Mouse (Mus musculus): Measurements from ENCODE around the gene Gm15056. TPM values are rescaled to one million over a fixed set of nuclear protein-coding genes. Genes with fewer than 3 reads are reported as not detected.

Gm15056 gene
- polyA plus RNA-seq (2012; rRNA removed) = not detected in 2 replicates

DNA sequence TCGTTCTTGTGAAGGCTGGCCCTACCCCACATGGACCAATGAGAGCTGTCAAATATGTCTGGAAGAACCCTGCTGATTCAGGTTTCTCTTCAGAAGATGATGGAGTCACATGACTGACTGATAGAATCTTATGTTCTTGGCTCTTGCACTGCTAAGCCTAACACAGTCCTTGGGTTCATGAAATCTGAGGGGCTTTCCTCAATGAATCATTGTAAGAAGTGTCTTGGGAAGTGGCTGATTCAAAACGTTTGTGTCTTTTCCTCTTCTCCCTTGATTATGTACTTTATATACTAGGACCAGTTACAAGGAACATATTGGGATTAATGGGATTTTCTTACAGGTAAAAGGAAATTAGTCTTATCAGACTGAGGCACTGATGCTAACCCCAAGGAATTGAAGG lies at the start of gene Gm15056:
TSS of gene Gm15056 (minus strand) at position 101 of the 400 bp plus-strand sequence.
- Histone ChIP-seq H3K27me3 (ENCODE audit: control insufficient read depth, insufficient read depth, low read length) (no peaks in the 10 kb centered on the region), H3K4me3 (replicated peaks; ENCODE audit: insufficient read depth, low read depth, low read length) (no peak within 1 kb of the TSS)
- TF ChIP-seq POLR2A (IDR thresholded peaks at IDR 0.05; ENCODE audit: borderline replicate concordance, insufficient read depth, low read length) = no peak
- TF ChIP-seq CTCF (IDR thresholded peaks at IDR 0.05; ENCODE audit: borderline replicate concordance, insufficient read depth, low read depth, low read length) = no peak

DNA sequence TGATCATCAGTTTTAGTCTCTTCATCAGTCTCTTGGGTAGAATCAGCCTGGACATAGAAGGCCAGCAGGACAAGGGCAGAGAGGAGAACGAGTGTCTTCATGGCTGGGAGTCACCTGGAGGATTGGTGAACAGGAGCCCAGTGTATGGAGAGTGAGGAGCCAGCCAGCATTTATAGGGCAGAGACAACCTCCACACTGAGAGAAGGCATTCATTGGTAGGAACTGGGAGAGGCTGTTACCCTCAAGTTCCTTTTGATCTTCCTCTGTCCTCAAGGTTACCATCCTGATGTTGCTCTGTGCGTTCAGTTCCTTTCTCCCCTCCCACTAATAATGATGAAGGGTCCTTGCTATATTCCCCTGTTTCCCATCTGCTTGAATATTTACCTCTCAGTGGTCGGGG lies 42.2 kb upstream of the Gm15056 start, which contains the start of gene AY761185:
TSS of gene AY761185 (minus strand) at position 101 of the 400 bp plus-strand sequence.
- no peak within 1 kb of the TSS for H3K4me3 ChIP-seq (replicated peaks; ENCODE audit: insufficient read depth, low read depth, low read length)
- no peaks in the 10 kb centered on the region for H3K4me1 ChIP-seq (ENCODE audit: control insufficient read depth, insufficient read depth, low read length)
- DNase-seq = no peak
- WGBS = 66% methylated on average over 3 of the region's 3 CpGs
- H3K27me3 ChIP-seq (ENCODE audit: control insufficient read depth, insufficient read depth, low read length) = no peaks in the 10 kb centered on the region
- H3K27ac ChIP-seq (ENCODE audit: insufficient read depth, low read length) = no peak within 1 kb of the TSS
- TF ChIP-seq CTCF (IDR thresholded peaks at IDR 0.05; ENCODE audit: borderline replicate concordance, insufficient read depth, low read depth, low read length) = no peak
- no peak for TF ChIP-seq POLR2A (IDR thresholded peaks at IDR 0.05; ENCODE audit: borderline replicate concordance, insufficient read depth, low read length)

More for the DNA sequence above, at the start of gene Gm15056:
- 36% methylated on average over 2 of the region's 2 CpGs for WGBS
- no peak within 1 kb of the TSS for H3K27ac ChIP-seq (ENCODE audit: insufficient read depth, low read length)
- H3K4me1 ChIP-seq (ENCODE audit: control insufficient read depth, insufficient read depth, low read length) = no peaks in the 10 kb centered on the region
- no peak for DNase-seq

DNA sequence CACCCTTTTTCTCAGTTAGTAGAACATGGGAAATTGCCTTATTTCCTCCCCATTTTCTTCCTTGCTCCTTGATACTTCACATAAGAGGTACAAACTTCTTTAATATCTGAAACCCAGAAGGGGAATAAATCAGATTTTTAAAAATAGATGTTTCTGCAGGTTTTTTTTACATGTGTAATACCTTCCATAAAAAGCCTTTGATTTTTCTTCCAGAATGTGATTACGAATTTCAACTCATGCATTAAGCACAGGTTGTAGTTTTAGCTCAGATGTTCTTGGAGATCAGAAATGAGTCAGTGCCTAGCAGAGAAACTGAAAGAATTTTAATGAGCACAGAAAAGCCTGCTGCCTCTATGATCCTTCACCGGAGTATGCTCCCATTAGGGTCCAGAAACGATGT lies 19.5 kb upstream of the Gm15056 start, which contains the start of gene Gm6040:
TSS of gene Gm6040 (minus strand) at position 101 of the 400 bp plus-strand sequence.
- 70% methylated on average over 3 of the region's 3 CpGs for WGBS
- Histone ChIP-seq H3K4me3 (replicated peaks; ENCODE audit: insufficient read depth, low read depth, low read length) (no peak within 1 kb of the TSS), H3K27me3 (ENCODE audit: control insufficient read depth, insufficient read depth, low read length) (no peaks in the 10 kb centered on the region), H3K27ac (ENCODE audit: insufficient read depth, low read length) (no peak within 1 kb of the TSS), H3K4me1 (ENCODE audit: control insufficient read depth, insufficient read depth, low read length) (no peaks in the 10 kb centered on the region)
- TF ChIP-seq CTCF (IDR thresholded peaks at IDR 0.05; ENCODE audit: borderline replicate concordance, insufficient read depth, low read depth, low read length) (no peak), POLR2A (IDR thresholded peaks at IDR 0.05; ENCODE audit: borderline replicate concordance, insufficient read depth, low read length) (no peak)
- DNase-seq = no peak

DNA sequence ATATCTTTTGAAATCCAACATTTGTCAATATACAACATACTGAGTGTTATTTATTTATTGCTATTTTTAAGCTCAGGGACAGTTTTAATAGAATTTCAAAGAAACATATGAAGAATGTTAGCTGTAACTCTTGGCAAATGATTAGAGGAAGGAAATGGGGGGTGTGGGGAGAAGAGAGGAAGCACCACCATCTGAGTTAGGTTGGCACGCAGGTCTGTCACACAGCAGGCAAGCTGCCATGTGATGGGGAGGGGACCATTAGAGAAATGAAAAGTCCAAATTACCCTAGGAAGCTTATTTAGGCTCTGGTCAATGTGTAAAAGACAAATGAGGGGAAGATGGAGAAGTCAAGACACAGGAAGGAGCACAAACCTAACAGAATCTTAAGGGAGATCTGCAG lies 9.9 kb upstream of the Gm15056 start:
- 83% methylated on average over 1 of the region's 1 CpGs for WGBS
- Histone ChIP-seq H3K4me3 (replicated peaks; ENCODE audit: insufficient read depth, low read depth, low read length) (no peak overlapping the region), H3K4me1 (ENCODE audit: control insufficient read depth, insufficient read depth, low read length) (no peaks in the 10 kb centered on the region), H3K27me3 (ENCODE audit: control insufficient read depth, insufficient read depth, low read length) (no peaks in the 10 kb centered on the region), H3K27ac (ENCODE audit: insufficient read depth, low read length) (no peak overlapping the region)
- DNase-seq = no peak
- TF ChIP-seq CTCF (IDR thresholded peaks at IDR 0.05; ENCODE audit: borderline replicate concordance, insufficient read depth, low read depth, low read length) = no peak
- TF ChIP-seq POLR2A (IDR thresholded peaks at IDR 0.05; ENCODE audit: borderline replicate concordance, insufficient read depth, low read length) = no peak

DNA sequence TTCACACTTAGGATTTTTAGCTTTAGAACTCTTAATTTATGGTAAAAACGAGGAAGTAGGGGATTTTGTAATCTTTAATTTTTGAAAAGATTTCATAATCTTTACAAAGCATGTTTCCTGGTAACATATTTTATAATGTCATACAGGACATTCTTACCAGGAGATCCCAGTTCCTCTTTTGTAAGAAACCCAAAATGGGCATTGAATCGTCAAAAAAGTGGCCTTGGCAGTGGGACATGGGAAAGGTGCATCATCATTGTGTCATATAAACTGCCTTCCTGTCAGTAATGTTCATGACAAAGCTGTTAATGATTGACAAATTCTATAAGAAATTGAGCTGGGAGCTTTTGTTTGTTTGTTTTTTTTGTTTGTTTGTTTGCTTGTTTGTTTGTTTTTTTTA lies 5.8 kb upstream of the Gm15056 start:
- 43% methylated on average over 2 of the region's 2 CpGs for WGBS
- TF ChIP-seq CTCF (IDR thresholded peaks at IDR 0.05; ENCODE audit: borderline replicate concordance, insufficient read depth, low read depth, low read length) (no peak), POLR2A (IDR thresholded peaks at IDR 0.05; ENCODE audit: borderline replicate concordance, insufficient read depth, low read length) (no peak)
- no peak for DNase-seq
- H3K4me1 ChIP-seq (ENCODE audit: control insufficient read depth, insufficient read depth, low read length) = no peaks in the 10 kb centered on the region
- no peak overlapping the region for H3K4me3 ChIP-seq (replicated peaks; ENCODE audit: insufficient read depth, low read depth, low read length)
- no peak overlapping the region for H3K27ac ChIP-seq (ENCODE audit: insufficient read depth, low read length)
- no peaks in the 10 kb centered on the region for H3K27me3 ChIP-seq (ENCODE audit: control insufficient read depth, insufficient read depth, low read length)

DNA sequence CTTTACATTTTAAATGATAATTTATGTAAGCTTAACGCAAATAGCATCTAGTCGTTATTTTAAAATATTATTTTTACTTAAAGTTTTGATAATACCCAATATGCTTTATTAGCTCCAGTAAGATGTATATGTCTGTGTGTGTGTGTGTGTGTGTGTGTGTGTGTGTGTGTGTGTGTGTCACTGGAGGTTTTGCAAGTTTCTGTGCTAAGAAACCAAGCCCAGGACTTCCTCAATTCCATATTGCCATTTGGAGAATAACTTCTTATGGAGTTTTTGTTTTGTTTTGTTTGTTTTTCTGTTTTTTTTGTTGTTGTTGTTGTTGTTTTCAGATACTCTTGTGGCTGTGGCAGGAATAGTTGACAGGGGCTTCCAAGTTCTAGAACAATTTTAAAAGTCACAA lies 4.7 kb upstream of the Gm15056 start:
- Histone ChIP-seq H3K27ac (ENCODE audit: insufficient read depth, low read length) (no peak overlapping the region), H3K27me3 (ENCODE audit: control insufficient read depth, insufficient read depth, low read length) (no peaks in the 10 kb centered on the region), H3K4me3 (replicated peaks; ENCODE audit: insufficient read depth, low read depth, low read length) (no peak overlapping the region), H3K4me1 (ENCODE audit: control insufficient read depth, insufficient read depth, low read length) (no peaks in the 10 kb centered on the region)
- TF ChIP-seq CTCF (IDR thresholded peaks at IDR 0.05; ENCODE audit: borderline replicate concordance, insufficient read depth, low read depth, low read length) (no peak), POLR2A (IDR thresholded peaks at IDR 0.05; ENCODE audit: borderline replicate concordance, insufficient read depth, low read length) (no peak)
- DNase-seq = no peak
- 86% methylated on average over 2 of the region's 2 CpGs for WGBS

DNA sequence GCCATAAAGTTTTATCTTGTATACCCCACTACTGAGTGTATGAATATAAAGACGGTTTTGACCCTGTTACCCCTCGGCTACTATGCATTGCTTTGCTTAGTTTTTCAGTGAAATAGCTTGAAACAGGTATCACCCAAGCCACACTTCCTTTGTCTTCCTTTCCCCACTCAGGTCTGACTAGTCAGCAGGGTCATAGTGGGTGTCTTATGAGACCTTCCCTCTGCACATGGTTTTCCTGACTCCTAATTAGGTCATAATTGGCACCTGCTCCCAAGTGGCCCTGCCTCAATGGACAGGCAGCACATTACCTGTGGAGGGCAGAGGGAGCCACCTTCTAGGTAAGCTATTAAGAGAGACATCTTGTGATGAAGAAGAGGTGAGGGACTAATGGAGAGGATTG lies 10.1 kb downstream of the Gm15056 start, which contains the start of gene Defb33:
TSS of gene Defb33 (plus strand) at position 301 of the 400 bp plus-strand sequence.
- no peak within 1 kb of the TSS for H3K4me3 ChIP-seq (replicated peaks; ENCODE audit: insufficient read depth, low read depth, low read length)
- WGBS = 87% methylated on average over 2 of the region's 2 CpGs
- no peak for DNase-seq
- TF ChIP-seq CTCF (IDR thresholded peaks at IDR 0.05; ENCODE audit: borderline replicate concordance, insufficient read depth, low read depth, low read length) (no peak), POLR2A (IDR thresholded peaks at IDR 0.05; ENCODE audit: borderline replicate concordance, insufficient read depth, low read length) (no peak)
- H3K4me1 ChIP-seq (ENCODE audit: control insufficient read depth, insufficient read depth, low read length) = no peaks in the 10 kb centered on the region
- no peak within 1 kb of the TSS for H3K27ac ChIP-seq (ENCODE audit: insufficient read depth, low read length)
- H3K27me3 ChIP-seq (ENCODE audit: control insufficient read depth, insufficient read depth, low read length) = no peaks in the 10 kb centered on the region

DNA sequence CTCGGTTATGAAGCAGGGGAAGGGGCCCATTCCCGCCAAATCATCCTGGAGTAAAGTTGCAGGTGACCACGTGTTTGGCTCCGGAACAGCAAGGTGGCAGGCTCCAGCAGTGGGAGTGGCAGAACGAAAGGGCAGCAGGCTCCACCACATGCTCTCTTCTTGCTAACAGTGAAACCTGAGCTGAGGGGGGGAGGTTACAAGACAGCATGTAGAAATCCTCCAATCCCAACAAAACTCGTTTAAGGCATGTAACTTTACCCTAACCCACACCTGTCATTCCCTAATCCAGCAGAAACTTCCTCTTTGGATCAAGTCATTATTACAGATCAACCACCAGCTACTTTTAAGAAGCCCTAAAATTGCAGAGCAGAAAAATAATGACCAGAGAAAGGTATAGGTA lies 27.8 kb downstream of the Gm15056 start:
- no peak for DNase-seq
- no peak overlapping the region for H3K27ac ChIP-seq (ENCODE audit: insufficient read depth, low read length)
- no peak overlapping the region for H3K4me3 ChIP-seq (replicated peaks; ENCODE audit: insufficient read depth, low read depth, low read length)
- H3K27me3 ChIP-seq (ENCODE audit: control insufficient read depth, insufficient read depth, low read length) = no peaks in the 10 kb centered on the region
- 41% methylated on average over 6 of the region's 6 CpGs for WGBS
- H3K4me1 ChIP-seq (ENCODE audit: control insufficient read depth, insufficient read depth, low read length) = no peaks in the 10 kb centered on the region
- TF ChIP-seq CTCF (IDR thresholded peaks at IDR 0.05; ENCODE audit: borderline replicate concordance, insufficient read depth, low read depth, low read length) (no peak), POLR2A (IDR thresholded peaks at IDR 0.05; ENCODE audit: borderline replicate concordance, insufficient read depth, low read length) (no peak)

Other genes with a start within 250 kb of the Gm15056 start
- gene Defb33, start 10.0 kb downstream of the Gm15056 start, polyA plus RNA-seq (2012; rRNA removed) = not detected in 2 replicates
- gene Gm6040, start 19.4 kb upstream of the Gm15056 start, polyA plus RNA-seq (2012; rRNA removed) = not detected in 2 replicates
- not detected in 2 replicates for gene AY761185, start 42.1 kb upstream of the Gm15056 start, polyA plus RNA-seq (2012; rRNA removed)
- not detected in 2 replicates for gene Defa21, start 122.9 kb upstream of the Gm15056 start, polyA plus RNA-seq (2012; rRNA removed)
- not detected in 2 replicates for gene Defa23, start 152.4 kb upstream of the Gm15056 start, polyA plus RNA-seq (2012; rRNA removed)
- gene Defa35, start 162.4 kb upstream of the Gm15056 start, polyA plus RNA-seq (2012; rRNA removed) = not detected in 2 replicates
- gene Defa25, start 181.8 kb upstream of the Gm15056 start, polyA plus RNA-seq (2012; rRNA removed) = not detected in 2 replicates
- gene Gm14851, start 193.4 kb upstream of the Gm15056 start, polyA plus RNA-seq (2012; rRNA removed) = not detected in 2 replicates
- gene Defa30, start 232.0 kb upstream of the Gm15056 start, polyA plus RNA-seq (2012; rRNA removed) = not detected in 2 replicates

All from cerebellum, adult 2 months (tissue).